Mouse (Mus musculus) cerebellum, postnatal 14 days (tissue): ENCODE data around the gene Pik3c2b.
A peak's percentile ranks its signal among the peaks of the same experiment; 100 is the strongest.
"Not testable (repeated sequence)": the region's sequence is repeated elsewhere in the genome, so short reads cannot be mapped to it uniquely, and the experiment has no call there.

Source experiments
- DNase-seq, 2 experiments: peaks; one replicate each; pipeline ENCODE4 v3.0.0; 2021; ENCODE audit warnings: mixed read lengths in 2 of 2

Pik3c2b gene

GRCm38 (mm10) chr1:133045011-133045860 is at the start of gene Pik3c2b:
Gene Pik3c2b, plus strand, starts transcription at chr1:133045667.
- no peak for DNase-seq

GRCm38 (mm10) chr1:133000347-133000746 is 45.1 kb upstream of the Pik3c2b start:
- no peak for DNase-seq

- no peak for DNase-seq
Observed at GRCm38 (mm10) chr1:133006571-133006970, 38.9 kb upstream of the Pik3c2b start.

GRCm38 (mm10) chr1:133011955-133012841 is 33.3 kb upstream of the Pik3c2b start:
- no peak for DNase-seq

GRCm38 (mm10) chr1:133013331-133013730 is 32.1 kb upstream of the Pik3c2b start:
- no peak for DNase-seq

- no peak for DNase-seq
Observed at GRCm38 (mm10) chr1:133014196-133014595, 31.3 kb upstream of the Pik3c2b start.

GRCm38 (mm10) chr1:133016775-133017428 is 28.6 kb upstream of the Pik3c2b start:
- no peak for DNase-seq

- no peak for DNase-seq
Observed at GRCm38 (mm10) chr1:133018580-133018979, 26.9 kb upstream of the Pik3c2b start.

- DNase-seq, result no peak
Observed at GRCm38 (mm10) chr1:133019312-133019711, 26.2 kb upstream of the Pik3c2b start.

GRCm38 (mm10) chr1:133020137-133020894 is 25.2 kb upstream of the Pik3c2b start:
- DNase-seq, result no peak

- DNase-seq, result peak in 1 of 2 experiments; percentile 13
Observed at GRCm38 (mm10) chr1:133021391-133021790, 24.1 kb upstream of the Pik3c2b start.

GRCm38 (mm10) chr1:133021971-133022370 is 23.5 kb upstream of the Pik3c2b start:
- DNase-seq, result not testable (repeated sequence)

GRCm38 (mm10) chr1:133023723-133024122 is 21.7 kb upstream of the Pik3c2b start:
- not testable (repeated sequence) for DNase-seq

GRCm38 (mm10) chr1:133024426-133024825 is 21.0 kb upstream of the Pik3c2b start:
- DNase-seq, result no peak

GRCm38 (mm10) chr1:133025051-133025795 is 20.2 kb upstream of the Pik3c2b start:
- DNase-seq, result peak; percentile 88 to 89

- not testable (repeated sequence) for DNase-seq
Observed at GRCm38 (mm10) chr1:133025796-133026190, 19.7 kb upstream of the Pik3c2b start.

- no peak for DNase-seq
Observed at GRCm38 (mm10) chr1:133027126-133027525, 18.3 kb upstream of the Pik3c2b start.

- no peak for DNase-seq
Observed at GRCm38 (mm10) chr1:133027980-133028379, 17.5 kb upstream of the Pik3c2b start.

GRCm38 (mm10) chr1:133029744-133030143 is 15.7 kb upstream of the Pik3c2b start:
- DNase-seq, result no peak

- no peak for DNase-seq
Observed at GRCm38 (mm10) chr1:133030461-133030860, 15.0 kb upstream of the Pik3c2b start, which contains the start of gene Mdm4. Gene Mdm4, minus strand, starts transcription at chr1:133030561.

- DNase-seq, result no peak
Observed at GRCm38 (mm10) chr1:133032981-133033315, 12.5 kb upstream of the Pik3c2b start.
